Mouse (Mus musculus): ENCODE results near the gene Ubap1l.
"Not testable (repeated sequence)": the region's sequence is repeated elsewhere in the genome, so short reads cannot be mapped to it uniquely, and the experiment has no call there.

The Ubap1l gene

DNA sequence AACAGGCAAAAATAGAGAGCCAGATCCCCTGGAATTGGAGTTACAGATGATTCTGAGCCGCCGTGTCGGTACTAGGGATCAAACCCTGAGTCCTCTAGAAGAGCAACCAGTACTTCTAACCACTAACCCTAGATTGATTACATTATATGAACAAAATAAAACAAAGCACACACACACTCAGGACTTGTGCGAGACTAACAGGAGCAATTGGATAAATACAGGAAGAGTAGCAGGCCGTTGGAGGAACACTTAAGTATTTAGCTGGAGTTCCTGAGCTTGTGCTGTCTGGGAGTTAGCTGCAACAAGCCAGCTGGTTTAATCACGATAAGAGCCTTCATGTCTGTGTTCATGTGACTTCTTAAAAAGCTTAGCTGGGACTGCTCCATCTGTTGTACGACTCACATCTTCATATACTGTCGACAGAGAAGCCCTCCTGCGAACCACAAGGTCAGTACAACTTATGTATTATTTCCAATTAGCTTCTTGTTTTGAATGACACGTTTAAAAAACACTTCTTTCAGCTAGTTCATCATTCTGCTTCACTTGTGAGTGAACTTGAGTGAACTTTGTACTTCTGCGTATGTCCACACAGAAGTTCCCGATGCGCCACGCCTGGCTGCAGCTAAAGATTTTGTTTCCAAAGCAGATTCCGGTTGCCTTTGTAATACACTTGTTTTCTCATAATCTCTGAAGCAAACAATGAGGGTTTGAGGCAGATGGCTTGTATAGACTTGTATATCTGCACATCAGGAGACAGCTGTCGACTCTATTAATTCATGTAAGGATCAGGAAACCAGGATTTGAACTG, at the start of gene Ubap1l:
Gene Ubap1l (plus strand): TSS at position 401 of the 808 bp plus-strand sequence.
- no peak for ATAC-seq (ENCODE audit: insufficient number of reproducible peaks, low FRiP score, low TSS enrichment)

DNA sequence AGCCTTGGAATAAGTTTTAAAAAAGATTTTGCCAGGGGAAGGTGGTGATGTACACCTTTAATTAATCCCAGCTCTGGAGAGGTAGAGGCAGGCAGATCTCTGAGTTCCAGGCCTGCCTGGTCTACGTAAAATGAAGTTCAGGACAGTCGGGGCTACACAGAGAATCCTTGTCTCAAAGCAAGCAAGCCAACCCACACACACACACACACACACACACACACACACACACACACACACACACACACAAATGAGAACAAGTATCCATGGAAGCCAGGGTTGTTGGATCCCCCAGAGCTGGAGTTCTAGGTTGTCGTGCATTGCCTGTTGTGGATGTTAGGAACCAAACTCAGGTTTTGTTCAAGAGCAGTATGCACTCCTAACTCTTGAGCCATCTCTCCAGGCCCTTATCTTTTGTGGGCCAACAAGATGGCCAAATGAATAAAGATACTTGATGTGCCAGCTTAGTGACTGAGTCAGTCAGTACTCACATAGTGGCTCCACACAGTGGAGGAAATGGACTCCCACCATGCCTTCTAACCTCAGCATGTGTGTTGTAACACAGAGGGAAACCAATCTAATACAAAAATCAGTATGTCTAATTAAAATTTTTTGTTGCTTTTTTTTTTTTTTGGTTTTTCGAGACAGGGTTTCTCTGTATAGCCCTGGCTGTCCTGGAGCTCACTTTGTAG, 48.0 kb upstream of the Ubap1l start:
- ATAC-seq (ENCODE audit: insufficient number of reproducible peaks, low FRiP score, low TSS enrichment), result no peak

DNA sequence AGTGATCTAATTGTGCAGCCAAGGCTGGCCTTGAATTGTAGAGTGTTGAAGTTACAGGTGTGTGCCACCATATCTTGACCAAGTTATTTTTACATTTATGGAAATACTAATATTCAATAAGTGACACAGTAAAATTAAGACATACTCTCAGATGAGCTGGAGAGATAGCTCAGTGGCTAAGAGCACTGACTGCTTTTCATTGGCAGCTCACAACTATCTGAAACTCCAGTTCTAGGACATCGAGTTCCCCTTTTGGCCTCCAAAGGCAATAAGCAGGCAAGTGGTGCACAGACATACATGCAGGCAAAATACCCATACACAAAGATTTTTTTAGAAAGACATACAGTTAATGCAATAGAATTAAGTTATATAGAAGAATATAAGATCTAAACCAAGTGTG, 47.0 kb upstream of the Ubap1l start:
- ATAC-seq (ENCODE audit: insufficient number of reproducible peaks, low FRiP score, low TSS enrichment), result no peak

DNA sequence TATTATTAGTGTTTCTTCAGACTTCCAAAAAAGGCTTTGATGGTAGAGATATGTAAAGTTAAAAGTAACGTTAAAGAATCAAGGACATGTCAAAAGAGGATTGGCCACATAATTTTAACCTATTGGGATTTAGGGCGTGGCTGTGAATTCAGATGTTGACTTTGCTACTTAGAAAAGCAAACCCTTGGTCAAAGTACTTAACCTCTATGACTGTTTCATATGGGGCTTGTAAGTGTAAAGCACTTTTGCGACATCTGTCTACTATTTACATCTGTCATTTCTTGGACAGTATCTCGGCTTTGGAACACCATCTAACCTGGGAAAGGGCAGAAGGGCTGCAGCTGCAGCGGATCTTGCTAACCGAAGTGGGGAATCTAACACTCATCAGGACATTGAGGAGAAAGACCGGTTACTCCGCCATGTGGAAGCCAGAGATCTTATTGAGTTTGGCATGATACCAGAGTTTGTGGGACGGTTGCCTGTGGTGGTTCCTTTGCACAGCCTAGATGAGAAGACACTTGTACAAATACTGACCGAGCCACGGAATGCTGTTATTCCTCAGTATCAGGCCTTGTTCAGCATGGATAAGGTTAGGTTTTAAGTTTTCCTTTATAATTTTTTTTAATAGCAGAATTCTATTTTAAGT, 38.5 kb upstream of the Ubap1l start:
- no peak for ATAC-seq (ENCODE audit: insufficient number of reproducible peaks, low FRiP score, low TSS enrichment)

DNA sequence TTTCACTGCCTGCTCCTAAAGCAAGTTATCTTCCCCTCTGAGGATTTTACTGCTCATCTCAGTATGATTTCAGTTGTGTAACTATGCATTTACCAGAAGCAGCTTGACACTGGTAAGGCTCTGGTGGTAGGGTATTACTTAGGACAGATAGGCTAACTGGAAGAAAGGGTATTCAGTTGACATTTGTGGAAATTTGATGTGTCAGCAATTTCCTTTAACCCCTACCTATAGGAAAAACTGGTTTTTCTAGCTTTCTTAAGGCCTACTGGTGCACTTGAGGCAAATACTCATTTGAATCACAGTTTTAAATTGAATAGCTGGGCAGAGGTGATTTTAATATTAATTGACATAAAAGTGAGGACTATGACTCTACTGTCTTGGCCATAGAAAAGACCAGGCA, 34.9 kb upstream of the Ubap1l start:
- no peak for ATAC-seq (ENCODE audit: insufficient number of reproducible peaks, low FRiP score, low TSS enrichment)

DNA sequence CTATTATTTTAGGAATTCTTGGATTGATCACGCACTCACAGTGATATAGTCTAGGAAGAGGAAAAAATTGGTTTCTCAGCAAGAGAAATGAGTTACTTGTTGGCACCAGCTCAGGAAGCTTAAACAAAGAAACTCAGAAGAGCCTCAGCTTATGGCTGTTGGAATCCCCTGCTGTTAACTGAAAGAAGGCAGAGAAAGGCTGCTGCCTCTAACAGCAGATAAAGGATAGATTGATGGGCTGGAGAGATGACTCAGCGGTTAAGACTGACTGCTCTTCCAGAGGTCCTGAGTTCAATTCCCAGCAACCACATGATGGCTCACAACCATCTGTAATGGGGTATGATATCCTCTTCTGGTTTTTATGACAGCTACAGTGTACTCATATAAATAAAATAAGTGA, 33.5 kb upstream of the Ubap1l start:
- ATAC-seq (ENCODE audit: insufficient number of reproducible peaks, low FRiP score, low TSS enrichment), result no peak

DNA sequence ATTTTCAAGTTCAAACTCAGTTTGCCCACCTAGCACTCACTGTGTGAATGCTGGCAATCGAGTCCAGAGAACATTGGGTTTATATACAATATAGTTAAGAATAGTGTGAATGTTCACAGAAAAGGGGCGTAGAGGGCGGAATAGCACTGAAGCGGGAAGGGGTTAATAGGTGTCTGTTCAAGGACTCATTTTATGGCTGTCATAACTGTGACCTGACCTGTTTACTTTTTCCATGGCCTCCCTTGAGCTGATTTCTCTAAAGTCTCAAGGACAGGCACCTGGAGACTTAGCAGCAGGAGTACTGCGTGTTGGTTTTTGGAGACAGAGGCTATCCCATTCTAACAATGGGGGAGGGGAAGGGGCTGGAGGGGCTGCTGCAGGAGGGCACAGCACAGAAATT, 26.9 kb upstream of the Ubap1l start:
- no peak for ATAC-seq (ENCODE audit: insufficient number of reproducible peaks, low FRiP score, low TSS enrichment)

DNA sequence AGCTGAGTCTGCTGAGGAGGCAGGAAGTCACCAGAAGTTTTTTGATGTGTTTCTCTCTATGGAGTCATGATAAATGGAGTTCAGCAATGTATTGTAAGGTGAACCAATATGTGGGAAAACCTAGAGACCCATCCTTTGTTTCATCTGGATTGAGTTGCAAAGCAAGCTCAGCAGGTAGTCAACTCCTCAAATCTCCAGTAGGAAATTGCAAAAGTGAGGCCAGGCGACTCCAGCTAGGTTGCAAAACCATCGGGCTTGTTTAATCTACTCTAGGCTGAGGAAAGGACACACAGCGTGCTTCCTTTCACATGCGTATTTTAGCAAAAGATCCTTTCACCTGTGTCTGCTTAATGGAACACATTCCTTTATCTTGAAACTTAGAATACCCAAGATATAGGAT, 21.7 kb upstream of the Ubap1l start:
- no peak for ATAC-seq (ENCODE audit: insufficient number of reproducible peaks, low FRiP score, low TSS enrichment)

DNA sequence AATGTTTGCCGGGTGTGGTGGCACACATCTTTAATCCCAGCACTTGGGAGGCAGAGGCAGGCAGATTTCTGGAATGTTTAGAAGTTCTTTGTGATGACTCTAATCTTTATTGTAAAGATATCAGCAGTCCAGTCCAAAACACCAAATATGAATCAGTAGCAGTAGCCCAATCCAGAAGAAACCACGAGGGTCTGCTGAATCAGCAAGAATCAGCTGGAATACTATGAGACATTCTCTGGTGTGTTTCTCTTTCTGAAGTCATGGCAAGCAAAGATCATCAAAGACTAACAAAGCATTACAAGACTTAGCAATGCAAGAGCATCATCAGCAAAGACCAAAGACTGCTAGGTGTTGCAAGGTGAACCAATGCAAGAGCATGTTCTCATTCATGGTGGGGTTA, 20.4 kb upstream of the Ubap1l start:
- no peak for ATAC-seq (ENCODE audit: insufficient number of reproducible peaks, low FRiP score, low TSS enrichment)

DNA sequence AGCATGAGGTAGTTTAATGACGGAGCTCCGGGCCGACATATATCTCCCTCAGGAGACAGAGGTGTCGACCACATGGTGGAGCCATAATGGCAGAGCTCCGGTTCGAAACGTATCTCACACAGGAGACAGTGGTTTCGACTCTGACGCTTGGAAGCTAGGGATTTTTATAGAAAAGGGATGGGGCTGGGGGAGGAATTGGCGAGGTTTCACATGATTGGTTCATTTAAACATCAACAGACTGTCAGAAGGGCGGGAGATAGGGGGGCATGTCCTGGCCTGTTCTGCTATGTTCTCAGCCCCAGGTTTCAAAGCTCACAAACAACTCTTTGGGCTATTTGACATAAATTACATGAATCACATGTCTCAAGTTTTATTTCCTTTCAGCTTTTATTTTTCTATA, 15.4 kb upstream of the Ubap1l start:
- not testable (repeated sequence) for ATAC-seq (ENCODE audit: insufficient number of reproducible peaks, low FRiP score, low TSS enrichment)

DNA sequence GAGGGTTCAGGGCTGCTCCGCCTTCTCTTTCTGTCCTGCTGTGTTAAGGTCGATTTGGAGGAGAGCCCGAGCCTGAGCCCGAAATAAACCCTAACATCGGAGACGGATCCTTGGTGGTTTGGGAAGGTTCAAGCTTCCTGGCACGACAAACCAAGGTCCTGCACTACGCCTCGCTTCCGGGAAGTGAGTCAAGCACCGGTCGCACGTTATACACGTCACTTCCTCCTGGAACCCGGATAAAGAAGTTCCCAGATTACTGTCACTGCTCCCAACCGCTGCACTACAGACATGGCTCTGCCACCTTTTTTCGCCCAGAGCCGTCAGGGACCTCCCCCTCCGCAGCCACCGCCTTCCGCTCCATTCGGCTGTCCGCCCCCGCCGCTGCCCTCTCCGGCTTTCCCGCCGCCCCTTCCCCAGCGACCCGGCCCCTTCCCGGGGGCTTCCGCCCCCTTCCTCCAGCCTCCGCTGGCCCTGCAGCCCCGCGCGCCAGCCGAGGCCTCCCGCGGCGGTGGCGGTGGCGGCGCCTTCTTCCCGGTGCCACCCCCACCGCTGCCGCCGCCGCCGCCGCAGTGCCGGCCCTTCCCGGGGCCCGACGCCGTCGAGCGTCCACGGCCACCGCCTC, 14.9 kb upstream of the Ubap1l start, which contains the start of gene Pdcd7:
Gene Pdcd7 (plus strand): TSS at position 251 of the 622 bp plus-strand sequence.
- peak; percentile 92; the same call in 1 of the 2 replicates for ATAC-seq (ENCODE audit: insufficient number of reproducible peaks, low FRiP score, low TSS enrichment)

DNA sequence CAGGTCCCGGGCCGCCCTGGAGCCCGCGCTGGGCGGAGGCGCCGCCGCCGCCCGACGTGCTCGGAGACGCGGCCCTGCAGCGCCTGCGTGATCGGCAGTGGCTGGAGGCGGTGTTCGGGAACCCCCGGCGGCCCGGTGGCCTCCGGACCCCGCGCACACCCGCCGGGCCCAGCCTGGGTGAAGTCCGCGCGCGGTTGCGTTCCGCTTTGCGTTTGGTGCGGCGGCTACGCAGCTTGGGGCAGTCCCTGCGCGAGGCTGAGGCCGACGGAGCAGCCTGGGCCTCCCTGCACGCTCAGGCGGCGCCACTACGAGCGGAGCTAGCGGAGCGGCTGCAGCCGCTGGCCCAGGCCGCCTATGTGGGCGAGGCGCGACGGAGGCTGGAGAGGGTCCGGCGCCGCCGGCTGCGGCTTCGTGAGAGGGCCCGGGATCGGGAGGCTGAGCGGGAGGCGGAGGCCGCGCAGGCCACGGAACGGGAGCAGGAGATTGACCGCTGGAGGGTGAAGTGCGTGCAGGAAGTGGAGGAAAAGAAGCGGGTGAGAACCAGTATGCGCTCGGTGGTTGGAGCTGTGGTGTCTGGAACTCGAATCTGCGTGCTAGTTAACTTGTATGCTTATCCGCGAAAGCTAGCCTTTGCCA, 14.2 kb upstream of the Ubap1l start:
- ATAC-seq (ENCODE audit: insufficient number of reproducible peaks, low FRiP score, low TSS enrichment), result peak; percentile 72; the same call in 1 of the 2 replicates

DNA sequence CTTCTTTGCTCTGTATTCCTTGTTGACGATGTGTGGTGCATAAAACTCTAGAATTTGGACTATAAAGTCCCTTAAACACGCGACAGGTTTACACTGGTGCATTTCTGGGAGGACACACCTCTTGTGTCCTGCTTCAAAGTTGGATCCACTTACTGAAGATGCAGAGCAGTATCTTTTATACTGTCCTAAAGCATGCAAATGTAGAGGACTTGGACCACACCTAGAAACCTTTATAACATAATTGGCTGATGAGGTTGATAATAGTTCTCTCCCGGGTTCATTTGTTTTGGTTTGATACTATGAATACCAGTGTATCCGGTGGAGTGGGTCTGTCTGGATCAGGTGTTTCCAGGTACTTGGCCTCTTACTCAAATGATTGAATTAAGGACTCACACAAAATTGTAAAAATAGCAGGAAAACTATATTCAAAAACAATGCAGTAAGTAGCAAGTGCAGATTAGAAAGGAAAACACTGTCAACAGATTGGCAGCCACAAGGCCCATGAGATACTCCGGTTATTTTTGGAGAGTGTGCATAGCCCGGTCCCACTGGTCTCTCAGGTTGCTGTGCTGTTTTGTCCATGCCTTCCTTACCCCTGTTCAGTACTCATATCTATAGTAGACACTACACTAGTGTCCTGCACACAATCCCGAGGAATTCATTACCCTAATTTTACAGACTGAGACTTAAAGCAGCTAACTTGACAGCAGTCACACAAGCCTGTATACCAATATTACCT, 13.6 kb upstream of the Ubap1l start:
- ATAC-seq (ENCODE audit: insufficient number of reproducible peaks, low FRiP score, low TSS enrichment), result no peak

DNA sequence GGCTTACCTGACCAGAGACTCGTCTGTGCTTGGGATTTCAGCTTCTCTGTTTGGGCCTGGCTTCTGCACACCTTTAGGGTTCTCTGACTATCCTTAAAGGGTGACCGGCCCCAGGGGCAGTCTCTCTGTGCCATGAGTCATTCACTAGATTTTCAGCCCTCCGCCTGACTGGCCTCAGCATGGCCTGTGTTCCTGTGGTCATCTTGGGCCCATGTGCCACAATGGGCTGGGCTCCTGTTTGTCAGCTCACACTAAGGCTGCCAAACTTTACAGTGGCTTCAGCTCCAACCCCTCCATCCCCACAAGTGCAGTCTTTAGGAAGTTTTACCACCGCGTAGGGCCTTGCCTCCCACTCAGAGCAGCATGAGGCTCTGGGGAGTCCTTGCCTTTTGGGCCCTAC, 7.6 kb upstream of the Ubap1l start:
- ATAC-seq (ENCODE audit: insufficient number of reproducible peaks, low FRiP score, low TSS enrichment), result no peak

DNA sequence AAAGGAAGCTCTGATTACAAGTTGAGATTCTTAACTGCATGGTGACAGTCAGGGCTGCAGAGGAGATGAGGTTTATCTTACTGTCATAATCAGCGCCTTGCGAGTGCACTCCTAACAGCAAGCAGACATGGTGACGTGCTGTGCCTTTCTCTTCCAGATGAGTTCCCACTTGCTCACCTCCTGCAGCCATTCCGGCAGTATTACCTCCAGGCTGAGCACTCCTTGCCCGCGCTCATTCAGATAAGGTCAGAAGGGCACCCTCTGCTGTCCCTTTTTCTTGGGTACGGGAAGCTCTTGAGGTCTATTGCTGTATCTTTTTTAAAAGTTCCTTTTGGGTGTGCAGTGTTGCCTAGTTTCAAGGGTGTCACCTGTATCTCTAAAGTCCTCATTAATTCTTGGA, 4.3 kb upstream of the Ubap1l start:
- ATAC-seq (ENCODE audit: insufficient number of reproducible peaks, low FRiP score, low TSS enrichment), result no peak

DNA sequence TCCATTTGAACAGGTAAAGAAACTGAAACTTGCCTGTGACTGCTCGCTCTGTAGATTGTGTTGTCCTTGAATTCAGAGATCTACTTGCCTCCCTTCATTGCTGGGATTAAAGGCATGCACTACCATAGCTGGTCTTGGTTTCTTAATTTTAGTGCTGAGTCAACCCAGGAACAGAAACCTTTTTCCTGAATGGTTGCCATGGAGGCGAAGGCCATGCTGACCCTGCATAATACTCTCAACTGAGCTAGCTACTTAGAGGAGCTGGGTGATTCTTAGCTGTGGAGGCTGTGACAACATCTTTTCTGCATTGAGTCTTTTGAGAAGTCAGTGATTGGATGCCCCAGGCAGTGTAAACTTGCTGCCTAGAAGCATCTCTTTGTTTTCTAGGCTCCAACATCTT, 3.9 kb upstream of the Ubap1l start:
- ATAC-seq (ENCODE audit: insufficient number of reproducible peaks, low FRiP score, low TSS enrichment), result no peak

DNA sequence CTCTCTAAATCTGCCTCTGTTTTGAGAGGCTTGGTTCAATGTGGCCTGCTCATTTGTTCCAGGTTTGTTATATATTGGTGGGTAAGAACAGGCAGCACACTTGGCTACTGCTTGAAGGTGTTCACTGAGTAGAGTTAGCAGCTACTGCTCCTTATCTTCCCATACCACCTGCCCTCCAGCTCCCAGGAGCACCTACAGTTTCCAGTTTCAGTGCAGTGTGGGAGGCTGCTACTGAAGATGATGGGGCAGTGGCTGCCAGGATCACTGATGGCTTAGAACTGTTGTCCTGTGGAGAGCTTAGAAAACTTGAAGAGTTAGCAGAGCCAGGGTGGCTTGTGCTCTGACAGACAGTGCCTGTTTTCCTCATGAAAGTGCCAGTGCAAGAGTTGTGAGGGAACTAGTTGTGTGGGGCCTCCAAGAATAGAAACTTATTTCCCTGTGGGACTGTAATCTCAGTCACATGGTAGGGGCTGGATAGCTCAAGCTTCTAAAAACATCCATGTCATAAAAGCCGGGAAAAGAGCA, 1.8 kb upstream of the Ubap1l start:
- ATAC-seq (ENCODE audit: insufficient number of reproducible peaks, low FRiP score, low TSS enrichment), result no peak

DNA sequence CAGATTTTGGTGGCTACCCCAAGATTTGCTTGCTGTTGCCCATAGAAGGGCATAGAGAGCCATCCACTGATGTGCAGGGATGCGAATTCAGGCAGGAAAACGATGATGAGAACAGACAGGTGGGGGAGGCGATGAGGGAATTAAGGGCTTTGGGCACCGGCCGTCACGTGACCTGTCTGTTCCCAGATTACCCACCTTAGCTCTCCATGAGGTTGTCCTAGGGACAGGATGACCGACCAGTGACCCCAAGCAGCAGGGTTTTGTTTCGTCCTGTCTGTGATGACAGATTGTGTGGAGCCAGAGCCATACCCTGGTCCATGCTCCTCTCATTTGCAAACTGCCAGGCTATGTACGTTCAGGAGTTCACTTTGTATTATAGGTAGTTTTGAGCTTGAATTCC, 2.8 kb downstream of the Ubap1l start:
- ATAC-seq (ENCODE audit: insufficient number of reproducible peaks, low FRiP score, low TSS enrichment), result no peak

DNA sequence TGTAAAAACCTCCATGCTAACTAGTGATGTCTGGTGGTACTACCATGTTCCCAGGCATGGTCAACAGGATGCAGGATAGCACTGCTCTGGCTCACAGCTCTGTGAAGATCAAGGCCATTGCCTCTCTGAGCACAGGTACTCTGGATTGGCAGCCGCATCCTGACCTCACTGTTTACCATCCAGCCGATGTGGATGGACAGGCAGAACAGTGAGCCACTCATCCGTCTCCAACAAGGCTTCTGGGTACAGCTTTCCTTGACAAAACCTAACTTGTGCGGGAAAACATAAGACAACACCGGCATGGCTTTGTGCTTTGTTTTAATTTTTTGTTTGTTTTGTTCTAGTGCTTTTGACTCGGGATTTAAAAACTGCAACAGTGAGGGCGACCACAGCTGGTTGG, 4.9 kb downstream of the Ubap1l start:
- no peak for ATAC-seq (ENCODE audit: insufficient number of reproducible peaks, low FRiP score, low TSS enrichment)

DNA sequence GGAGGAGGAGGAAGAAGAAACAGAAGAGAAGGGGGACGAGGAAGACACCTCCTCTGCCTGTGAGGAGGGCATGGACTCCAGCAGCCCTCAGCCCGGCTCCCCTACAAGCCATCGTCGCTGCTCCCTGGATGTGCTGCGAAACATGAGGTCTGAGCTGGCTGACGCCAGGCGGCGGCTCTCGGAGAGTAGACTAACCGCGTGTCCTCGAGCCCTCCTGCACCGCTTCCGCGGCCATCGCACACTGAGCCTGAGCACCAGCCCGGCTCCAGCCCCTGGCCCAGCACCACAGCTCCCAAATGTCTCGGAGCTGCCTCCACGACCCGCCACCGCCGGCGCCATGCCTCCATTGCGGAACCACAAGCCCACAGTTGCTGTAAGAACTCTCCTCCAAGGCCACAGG, 10.9 kb downstream of the Ubap1l start:
- ATAC-seq (ENCODE audit: insufficient number of reproducible peaks, low FRiP score, low TSS enrichment), result no peak
